ENCODE assay signal across 10 mouse cellular contexts in genomic region chr2:58174476-58175286, GRCm38 (mm10). TPM values are rescaled to one million over a fixed set of nuclear protein-coding genes. Genes with fewer than 3 reads are reported as not detected.
DNase-seq lines count a peak whose midpoint lies in the region; ATAC-seq lines count a peak whose summit lies in the region.
"Had no signal": no experiment of that assay in that cellular context is flagged by ENCODE, and none has a peak within 500 bp of the region (broad histone marks: within the 10 kb centered on the region; RNA-seq: fewer than 3 reads in every experiment).

No protein-coding gene starts in this region.

- peaks cover 6% of the 10 kb centered on the region for H3K4me1 ChIP-seq in hindbrain, embryonic 16.5 days (ENCODE audit: control insufficient read depth, insufficient read depth, low read depth, low read length)
- H3K4me1 ChIP-seq in neural tube, embryonic 13.5 days (replicated peaks) = peaks cover 12% of the 10 kb centered on the region
- H3K4me1 ChIP-seq: embryonic facial prominence, embryonic 12.5 days; liver, embryonic 13.5 days had no signal

- H3K4me3 ChIP-seq in hindbrain, embryonic 16.5 days (ENCODE audit: low read length) = no peak overlapping the region
- no peak overlapping the region for H3K4me3 ChIP-seq in neural tube, embryonic 13.5 days
- H3K4me3 ChIP-seq: embryonic facial prominence, embryonic 12.5 days; liver, embryonic 13.5 days had no signal

- H3K27ac ChIP-seq in hindbrain, embryonic 16.5 days (ENCODE audit: low read depth, low read length) = peak overlapping the region; percentile 48
- peak overlapping the region; percentile 65 for H3K27ac ChIP-seq in neural tube, embryonic 13.5 days (replicated peaks)
- H3K27ac ChIP-seq: embryonic facial prominence, embryonic 12.5 days; liver, embryonic 13.5 days had no signal

- WGBS in hindbrain, embryonic 16.5 days = 20% methylated on average over 9 of the region's 9 CpGs
- 41% methylated on average over 9 of the region's 9 CpGs for WGBS in neural tube, embryonic 13.5 days

- peak overlapping the region; percentile 39 for H3K4me2 ChIP-seq in hindbrain, embryonic 16.5 days (ENCODE audit: low read length)
- H3K4me2 ChIP-seq in neural tube, embryonic 13.5 days = peak overlapping the region; percentile 13; the same call in 1 of the 2 replicates
- H3K4me2 ChIP-seq: embryonic facial prominence, embryonic 12.5 days; liver, embryonic 13.5 days had no signal

- no peaks in the 10 kb centered on the region for H3K27me3 ChIP-seq in hindbrain, embryonic 16.5 days (replicated peaks; ENCODE audit: control insufficient read depth, insufficient read depth, low read length)
- no peaks in the 10 kb centered on the region for H3K27me3 ChIP-seq in neural tube, embryonic 13.5 days
- H3K27me3 ChIP-seq: embryonic facial prominence, embryonic 12.5 days; liver, embryonic 13.5 days had no signal

- peak; percentile 21 to 48 for DNase-seq in frontal cortex, postnatal 36 days (ENCODE audit: low spot score in 2 of 2)
- no peak for DNase-seq in frontal cortex, postnatal 10 days (ENCODE audit: low spot score in 2 of 2)
- peak; percentile 11 for DNase-seq in retina, postnatal 1 day
- no peak for DNase-seq in retina, embryonic 14.5 days (ENCODE audit: low spot score)
- no peak for DNase-seq in adrenal gland, postnatal 36 days
- DNase-seq in spleen, postnatal 14 days (ENCODE audit: low spot score in 2 of 2) = no peak
- DNase-seq: liver, embryonic 13.5 days had no signal

- no peaks in the 10 kb centered on the region for H3K9me3 ChIP-seq in hindbrain, embryonic 16.5 days (ENCODE audit: control insufficient read depth, low read length)
- H3K9me3 ChIP-seq in neural tube, embryonic 13.5 days = no peaks in the 10 kb centered on the region
- H3K9me3 ChIP-seq: embryonic facial prominence, embryonic 12.5 days; liver, embryonic 13.5 days had no signal

- H3K36me3 ChIP-seq in hindbrain, embryonic 16.5 days (ENCODE audit: control insufficient read depth, insufficient read depth, low read length) = no peaks in the 10 kb centered on the region
- no peaks in the 10 kb centered on the region for H3K36me3 ChIP-seq in neural tube, embryonic 13.5 days
- H3K36me3 ChIP-seq: embryonic facial prominence, embryonic 12.5 days; liver, embryonic 13.5 days had no signal

- H3K9ac ChIP-seq in hindbrain, embryonic 16.5 days (ENCODE audit: low read depth, low read length) = peak overlapping the region; percentile 38; the same call in 1 of the 2 replicates
- H3K9ac ChIP-seq in neural tube, embryonic 13.5 days = peak overlapping the region; percentile 6; the same call in 1 of the 2 replicates
- H3K9ac ChIP-seq: embryonic facial prominence, embryonic 12.5 days; liver, embryonic 13.5 days had no signal

- peak; percentile 91 for ATAC-seq in hindbrain, embryonic 16.5 days
- ATAC-seq in neural tube, embryonic 13.5 days (ENCODE audit: low read depth) = peak; percentile 89

RNA-seq across cellular contexts. Expression of gene Cytip, which starts 20.7 kb away (rescaled TPM):
- 0.11 and 0.30 TPM in 2 replicates for polyA plus RNA-seq in hindbrain, embryonic 16.5 days (2015; fragmentation: Nextera tagmentation; extraction: Ambion mirVana)
- polyA plus RNA-seq in neural tube, embryonic 13.5 days (2015; fragmentation: Nextera tagmentation; extraction: Ambion mirVana) = 0.81 TPM in 1 of 2 replicates, not detected in the other
- total RNA-seq in adrenal gland, postnatal 36 days (2021) = 10 to 100 TPM; 16.2 to 19.6 TPM

Comparison
In these comparisons a context has a peak if more than half of its experiments do, and no peak if none do; other contexts are left out.
1. DNase-seq: peak in frontal cortex, postnatal 36 days (2 of 2) and retina, postnatal 1 day (single experiment); none in frontal cortex, postnatal 10 days (0 of 2), retina, embryonic 14.5 days (single experiment), adrenal gland, postnatal 36 days (0 of 2) and spleen, postnatal 14 days (0 of 2).